Mouse (Mus musculus): ENCODE data around the gene Hist2h2ab.
"Not testable (repeated sequence)": the region's sequence is repeated elsewhere in the genome, so short reads cannot be mapped to it uniquely, and the experiment has no call there.

Hist2h2ab gene

GRCm38 (mm10) chr3:96197129-96197749 lies 22.4 kb upstream of the Hist2h2ab start:
- peak; percentile 42 for DNase-seq (ENCODE audit: extremely low read depth, low read depth, low spot score)

GRCm38 (mm10) chr3:96198181-96198580 lies 21.5 kb upstream of the Hist2h2ab start:
- no peak for DNase-seq (ENCODE audit: extremely low read depth, low read depth, low spot score)

DNA sequence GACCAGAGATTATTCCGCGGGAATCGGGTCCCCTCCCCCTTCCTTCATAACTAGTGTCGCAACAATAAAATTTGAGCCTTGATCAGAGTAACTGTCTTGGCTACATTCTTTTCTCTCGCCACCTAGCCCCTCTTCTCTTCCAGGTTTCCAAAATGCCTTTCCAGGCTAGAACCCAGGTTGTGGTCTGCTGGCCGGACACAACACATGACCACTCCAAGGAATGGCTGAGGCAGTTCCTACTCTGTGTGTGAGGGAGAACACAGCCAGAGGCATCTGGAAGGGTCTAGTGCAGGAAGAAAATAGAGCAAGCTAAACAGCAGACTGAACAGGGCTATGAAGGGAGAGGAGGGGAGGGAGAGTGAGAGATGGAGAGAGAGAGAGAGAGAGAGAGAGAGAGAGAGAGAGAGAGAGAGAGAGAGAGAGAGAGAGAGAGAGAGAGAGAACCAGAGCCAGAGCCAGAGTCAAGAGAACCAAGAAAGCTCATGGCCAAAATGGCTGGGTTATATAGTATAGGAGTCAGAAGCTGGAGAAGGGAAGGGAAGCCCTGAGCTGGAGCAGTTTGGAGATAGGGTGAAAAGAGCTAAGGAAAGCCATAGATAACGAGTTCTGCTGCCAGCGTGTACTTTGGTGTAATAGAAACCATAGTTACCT lies 20.9 kb upstream of the Hist2h2ab start:
- DNase-seq (ENCODE audit: extremely low read depth, low read depth, low spot score) = not testable (repeated sequence)

DNA sequence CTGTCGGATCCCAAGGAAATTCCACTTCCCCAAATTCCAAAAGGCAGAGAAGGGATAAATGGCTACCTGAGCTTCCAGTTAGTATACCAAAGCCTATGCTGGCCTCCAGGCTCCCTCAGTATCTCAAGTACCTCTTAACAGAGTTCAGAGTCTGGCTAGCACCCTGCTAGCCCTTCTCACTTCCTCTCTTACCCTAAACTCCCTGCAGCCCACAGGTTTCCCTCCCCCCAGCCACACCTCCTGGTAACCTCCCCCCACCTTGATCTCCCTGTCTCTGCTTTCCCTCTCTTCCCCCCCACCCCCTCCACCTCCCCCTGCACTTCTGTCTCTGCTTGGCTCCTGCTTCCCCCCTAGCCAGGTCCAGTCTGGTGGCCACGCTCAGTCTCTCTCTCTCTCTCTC lies 19.9 kb upstream of the Hist2h2ab start:
- no peak for DNase-seq (ENCODE audit: extremely low read depth, low read depth, low spot score)

GRCm38 (mm10) chr3:96207819-96208218 lies 11.8 kb upstream of the Hist2h2ab start:
- DNase-seq (ENCODE audit: extremely low read depth, low read depth, low spot score) = no peak

GRCm38 (mm10) chr3:96209242-96209641 lies 10.4 kb upstream of the Hist2h2ab start:
- no peak for DNase-seq (ENCODE audit: extremely low read depth, low read depth, low spot score)

GRCm38 (mm10) chr3:96219191-96219641 lies 449 bp upstream of the Hist2h2ab start:
- no peak for DNase-seq (ENCODE audit: extremely low read depth, low read depth, low spot score)

DNA sequence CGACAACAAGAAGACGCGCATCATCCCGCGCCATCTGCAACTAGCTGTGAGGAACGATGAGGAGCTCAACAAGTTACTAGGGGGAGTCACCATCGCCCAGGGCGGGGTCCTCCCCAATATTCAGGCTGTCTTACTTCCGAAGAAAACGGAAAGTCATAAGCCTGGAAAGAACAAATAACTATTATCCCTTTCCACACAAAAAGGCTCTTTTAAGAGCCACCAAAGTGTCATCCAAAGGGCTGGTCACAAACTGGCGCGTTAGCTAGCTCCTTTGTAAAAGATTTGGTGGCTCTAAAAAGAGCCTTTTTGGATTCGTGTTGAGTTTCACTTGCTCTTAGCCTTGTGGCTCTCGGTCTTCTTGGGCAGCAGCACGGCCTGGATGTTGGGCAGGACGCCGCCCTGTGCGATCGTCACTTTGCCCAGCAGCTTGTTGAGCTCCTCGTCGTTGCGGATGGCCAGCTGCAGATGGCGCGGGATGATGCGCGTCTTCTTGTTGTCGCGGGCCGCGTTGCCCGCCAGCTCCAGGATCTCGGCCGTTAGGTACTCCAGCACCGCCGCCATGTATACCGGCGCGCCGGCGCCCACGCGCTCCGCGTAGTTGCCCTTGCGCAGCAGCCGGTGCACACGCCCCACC lies 583 bp downstream of the Hist2h2ab start:
- DNase-seq (ENCODE audit: extremely low read depth, low read depth, low spot score) = not testable (repeated sequence)

DNA sequence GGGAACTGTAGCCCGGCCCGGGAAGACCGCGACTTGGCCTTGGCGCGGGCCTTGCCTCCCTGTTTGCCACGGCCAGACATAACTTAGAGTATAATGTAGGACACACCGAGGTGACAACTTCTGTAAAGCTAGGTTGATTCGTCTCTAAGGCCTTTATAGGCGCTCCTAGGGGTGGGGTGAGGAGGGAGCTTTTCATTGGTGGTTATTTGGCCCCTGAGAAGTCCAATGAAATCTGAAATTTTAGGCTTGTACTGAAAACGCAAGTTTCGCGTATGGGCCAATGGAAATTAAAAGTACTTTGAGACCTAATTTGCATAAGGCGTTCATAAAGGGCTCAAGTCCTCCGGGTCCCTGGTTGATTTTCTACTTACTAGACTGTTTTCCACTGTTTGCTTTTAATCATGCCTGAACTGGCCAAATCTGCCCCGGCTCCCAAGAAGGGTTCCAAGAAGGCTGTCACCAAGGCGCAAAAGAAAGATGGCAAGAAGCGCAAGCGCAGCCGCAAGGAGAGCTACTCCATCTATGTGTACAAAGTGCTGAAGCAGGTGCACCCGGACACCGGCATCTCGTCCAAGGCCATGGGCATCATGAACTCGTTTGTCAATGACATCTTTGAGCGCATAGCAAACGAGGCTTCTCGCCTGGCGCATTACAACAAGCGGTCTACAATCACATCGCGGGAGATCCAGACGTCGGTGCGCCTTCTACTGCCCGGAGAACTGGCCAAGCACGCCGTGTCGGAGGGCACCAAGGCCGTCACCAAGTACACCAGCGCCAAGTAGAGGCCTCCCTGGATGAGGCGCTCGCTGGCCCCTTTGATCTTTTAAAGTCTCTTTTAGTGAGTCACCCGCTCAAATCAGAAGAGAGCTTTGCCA lies 1.3 kb downstream of the Hist2h2ab start, which contains the start of the genes Hist2h2ac and Hist2h2be:
TSS of gene Hist2h2ac (minus strand) at position 116 of the 875 bp plus-strand sequence.
TSS of gene Hist2h2be (plus strand) at position 355 of the 875 bp plus-strand sequence.
- peak; percentile 75 for DNase-seq (ENCODE audit: extremely low read depth, low read depth, low spot score)

DNA sequence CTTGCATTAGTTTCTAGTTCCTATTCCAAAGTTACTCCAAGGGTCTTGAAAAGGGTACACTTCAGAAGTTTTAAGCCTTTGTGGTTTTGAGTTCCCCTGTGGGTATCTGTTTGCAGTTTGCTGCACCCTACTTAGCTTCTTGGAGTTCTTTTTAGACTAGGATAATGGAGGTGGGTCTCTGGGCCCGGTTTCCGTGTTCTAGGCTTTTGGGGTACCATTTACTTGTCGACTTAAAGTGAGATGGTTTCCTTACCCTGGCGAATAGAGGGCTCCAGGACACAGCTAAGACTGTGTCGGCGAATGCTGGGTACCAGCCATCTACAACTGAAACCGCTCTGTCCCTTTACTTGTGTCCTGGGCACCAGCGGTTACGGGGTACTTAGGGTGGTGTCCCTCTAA lies 2.0 kb downstream of the Hist2h2ab start:
- DNase-seq (ENCODE audit: extremely low read depth, low read depth, low spot score) = no peak

DNA sequence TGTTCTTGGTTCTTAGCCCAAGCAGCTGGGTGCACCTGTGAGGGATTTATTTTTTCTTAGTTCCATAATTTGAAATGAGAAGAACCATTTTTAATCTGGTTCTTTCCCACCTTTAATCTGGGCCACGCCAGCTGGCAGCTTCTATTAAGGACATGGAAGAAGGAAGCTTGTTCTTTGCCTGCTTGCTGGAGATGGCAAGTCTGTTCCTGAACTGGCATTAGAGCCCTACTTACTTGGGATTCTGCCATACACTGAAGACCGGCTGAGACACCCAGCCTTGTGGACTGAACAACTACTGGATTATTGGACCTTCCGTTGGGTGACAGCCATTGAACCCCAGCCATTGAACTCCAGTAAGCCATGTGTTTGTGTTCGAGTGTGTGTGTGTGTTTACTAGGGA lies 3.1 kb downstream of the Hist2h2ab start:
- no peak for DNase-seq (ENCODE audit: extremely low read depth, low read depth, low spot score)

DNA sequence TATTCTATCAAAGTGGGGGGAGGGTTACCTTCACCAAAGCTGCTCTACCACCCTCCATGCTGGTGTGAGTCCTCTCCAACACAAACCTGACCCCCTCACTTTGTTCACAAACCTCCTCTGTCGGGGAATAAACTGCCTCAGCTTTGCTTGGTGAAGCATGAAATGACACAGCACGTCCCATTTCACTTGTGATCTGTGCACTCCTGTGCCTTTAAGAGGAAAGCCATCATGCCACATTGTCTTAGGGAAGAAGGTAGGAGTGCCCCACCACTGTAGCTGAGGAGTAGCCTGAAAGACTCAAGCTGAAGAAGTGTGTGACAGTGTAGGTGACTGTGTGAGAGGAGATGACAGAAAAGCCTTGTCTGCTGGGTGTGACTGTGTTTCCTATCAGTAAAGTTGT lies 5.8 kb downstream of the Hist2h2ab start:
- no peak for DNase-seq (ENCODE audit: extremely low read depth, low read depth, low spot score)

- DNase-seq (ENCODE audit: extremely low read depth, low read depth, low spot score) = no peak
These were observed 7.3 kb downstream of the Hist2h2ab start for GRCm38 (mm10) chr3:96226695-96227648.

- no peak for DNase-seq (ENCODE audit: extremely low read depth, low read depth, low spot score)
These were observed 9.2 kb downstream of the Hist2h2ab start for GRCm38 (mm10) chr3:96228828-96229227.

DNA sequence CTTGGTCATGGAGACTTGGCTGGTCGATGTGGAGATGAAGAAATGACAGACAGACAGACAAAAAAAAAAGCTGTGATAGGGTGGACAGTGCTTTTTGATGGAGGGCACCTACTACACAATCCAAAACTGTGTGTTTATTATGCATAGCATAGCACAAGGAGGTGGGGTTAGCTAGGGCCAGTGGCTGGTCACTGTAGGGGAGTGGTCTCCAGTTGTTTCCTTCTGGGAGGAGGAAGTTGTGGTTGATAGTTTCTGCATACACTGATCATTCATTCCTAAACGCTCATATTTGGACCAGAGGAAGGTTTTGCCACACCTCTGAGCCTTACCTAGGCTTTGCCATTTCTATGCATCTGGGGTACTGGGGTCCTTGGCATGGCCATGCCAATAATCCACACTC lies 10.7 kb downstream of the Hist2h2ab start:
- DNase-seq (ENCODE audit: extremely low read depth, low read depth, low spot score) = no peak

DNA sequence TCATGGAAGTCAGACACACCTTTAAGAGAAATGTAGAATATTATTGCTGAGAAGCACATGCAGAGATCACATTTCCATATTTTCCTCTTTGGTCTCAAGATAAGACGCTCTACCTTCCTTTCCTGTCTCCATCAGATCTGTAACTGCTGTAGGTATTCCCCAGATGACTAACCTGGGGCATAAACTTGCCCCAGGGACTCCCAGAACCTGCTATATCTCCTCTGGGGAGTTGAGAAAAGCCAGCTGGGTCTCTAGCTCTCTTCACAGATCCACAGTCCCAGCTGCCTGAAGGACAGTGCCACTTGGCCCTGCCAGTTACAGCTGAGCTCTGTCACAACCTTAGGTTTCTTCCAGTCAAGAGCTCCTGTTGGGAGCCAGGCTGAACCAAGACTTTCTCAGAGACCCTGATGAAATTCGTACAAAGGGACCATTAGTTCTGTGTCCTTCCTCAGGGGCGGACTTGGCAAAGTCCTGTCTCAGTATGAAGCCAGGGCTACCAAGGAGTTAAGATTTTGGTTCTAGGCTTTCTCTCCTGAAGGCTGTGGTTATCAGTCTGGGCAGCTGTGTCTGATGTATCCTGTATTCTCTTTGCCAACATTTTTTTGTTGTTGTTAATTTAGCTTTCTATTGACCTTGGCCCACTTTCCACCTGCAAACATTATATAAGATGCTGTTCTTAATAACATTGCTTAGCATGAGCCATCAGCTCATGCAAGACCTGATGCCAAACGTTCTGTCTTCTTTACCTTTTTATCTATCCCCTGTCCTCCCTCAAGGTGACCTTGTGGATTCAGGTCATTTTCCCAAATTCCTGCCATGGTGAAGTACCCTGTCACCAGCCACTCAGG lies 11.5 kb downstream of the Hist2h2ab start:
- DNase-seq (ENCODE audit: extremely low read depth, low read depth, low spot score) = no peak

GRCm38 (mm10) chr3:96231758-96232120 lies 12.1 kb downstream of the Hist2h2ab start:
- DNase-seq (ENCODE audit: extremely low read depth, low read depth, low spot score) = no peak

DNA sequence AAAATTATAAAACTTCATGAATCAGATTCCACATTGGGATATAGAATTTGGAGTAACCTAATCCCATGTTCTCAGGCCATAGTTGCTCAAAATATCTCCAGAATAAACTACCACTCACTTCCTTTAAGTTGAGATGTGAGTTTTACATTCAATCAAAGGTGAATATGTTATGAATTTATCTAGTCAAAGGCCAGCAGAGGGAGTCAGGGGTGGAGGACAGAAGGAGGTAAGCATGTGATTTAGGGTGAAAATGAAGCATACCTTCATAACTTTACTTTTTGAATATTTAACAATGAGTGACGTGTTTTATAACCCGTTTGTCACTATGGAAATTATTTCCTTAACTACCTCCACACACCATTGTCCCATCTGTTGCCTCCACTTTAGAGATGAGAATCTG lies 15.2 kb downstream of the Hist2h2ab start:
- no peak for DNase-seq (ENCODE audit: extremely low read depth, low read depth, low spot score)

- no peak for DNase-seq (ENCODE audit: extremely low read depth, low read depth, low spot score)
These were observed 16.2 kb downstream of the Hist2h2ab start for GRCm38 (mm10) chr3:96235836-96236235.
